Mouse (Mus musculus) liver, adult 2 months (tissue): ENCODE measurements around the gene Xrn2. TPM values are rescaled to one million over a fixed set of nuclear protein-coding genes. Genes with fewer than 3 reads are reported as not detected.

Source experiments
- DNase-seq: peaks from one replicate; pipeline ENCODE4 v3.0.0-alpha.2; 2011; ENCODE audit warnings: low read depth, low spot score; ENCODE audit errors: extremely low read depth
- H3K27ac ChIP-seq: fragments of 200-500 bp; replicated peaks from 2 replicates; pipeline ENCODE4 v1.5.1; 2012; ENCODE audit warnings: low read depth, mild to moderate bottlenecking, control low read depth, inconsistent platforms, low read length; ENCODE audit not compliant: insufficient read depth
- H3K27me3 ChIP-seq: fragments of 200-500 bp; 2 replicates; pipeline ENCODE4 v1.6.1; 2012; ENCODE audit warnings: mild to moderate bottlenecking, moderate library complexity, low read length, inconsistent platforms; ENCODE audit not compliant: control insufficient read depth, insufficient read depth
- H3K36me3 ChIP-seq: fragments of 200-500 bp; 2 replicates; pipeline ENCODE4 v1.6.1; 2012; ENCODE audit warnings: low read length, inconsistent platforms; ENCODE audit not compliant: control insufficient read depth, insufficient read depth
- H3K4me1 ChIP-seq: fragments of 200-500 bp; 2 replicates; pipeline ENCODE4 v1.6.1; 2011; ENCODE audit warnings: low read length; ENCODE audit not compliant: control insufficient read depth, insufficient read depth
- H3K4me3 ChIP-seq: fragments of 200-500 bp; 2 replicates; pipeline ENCODE4 v1.5.1; 2011; ENCODE audit warnings: low read depth, mild to moderate bottlenecking, control low read depth, low read length, moderate library complexity; ENCODE audit not compliant: insufficient read depth
- H3K79me2 ChIP-seq: fragments of 200-500 bp; 2 replicates; pipeline ENCODE4 v1.6.1; 2012; ENCODE audit warnings: inconsistent platforms, mild to moderate bottlenecking, low read length, moderate library complexity; ENCODE audit not compliant: control insufficient read depth, insufficient read depth
- H3K9ac ChIP-seq: fragments of 200-500 bp; 2 replicates; pipeline ENCODE4 v1.6.1; 2012; ENCODE audit warnings: low read depth, mild to moderate bottlenecking, control low read depth, inconsistent platforms, low read length
- CTCF ChIP-seq: fragments of 200-500 bp; IDR thresholded peaks from 2 replicates; pipeline ENCODE4 v1.5.1; 2011; ENCODE audit warnings: low read depth, low read length, control low read depth
- POLR2A ChIP-seq: fragments of 200-500 bp; IDR thresholded peaks from 2 replicates; pipeline ENCODE4 v1.6.1; 2011; ENCODE audit warnings: low read length, control low read depth; ENCODE audit not compliant: insufficient read depth; ENCODE audit errors: extremely low read depth
- WGBS: fragments of 180-500 bp; shearing (Covaris S2); methylation state at CpG from one replicate; pipeline ENCODE4 v1.1.7; 2018; 5-methylcytosine and 5-hydroxymethylcytosine counted together
- polyA plus RNA-seq: library from polyadenylated mRNA; depleted of rRNA; stranded (reverse); fragments of >200 nt; gene quantifications from 2 replicates; pipeline ENCODE4 v1.2.3, GENCODE M21; 2012
- total RNA-seq: library from RNA; depleted of rRNA; stranded (reverse); fragments of >200 nt; gene quantifications from 2 replicates; pipeline ENCODE4 v1.2.3, GENCODE M21; 2014

Xrn2 gene
- total and polyA plus RNA-seq, 2 experiments, result 14.5 to 57.9 TPM

GRCm38 (mm10) chr2:147083471-147084365, 70.9 kb downstream of the Xrn2 start:
- WGBS, result 5% methylated on average over 70 of the region's 72 CpGs
- Histone ChIP-seq H3K27me3 (peaks cover 20% of the 10 kb centered on the region), H3K36me3 (no peaks in the 10 kb centered on the region), H3K79me2 (no peaks in the 10 kb centered on the region), H3K27ac (no peak overlapping the region), H3K4me3 (no peak overlapping the region), H3K9ac (no peak overlapping the region), H3K4me1 (no peaks in the 10 kb centered on the region)
- no peak for DNase-seq
- TF ChIP-seq CTCF (no peak), POLR2A (no peak)

GRCm38 (mm10) chr2:147084366-147085071, 71.7 kb downstream of the Xrn2 start:
- Histone ChIP-seq H3K4me1 (no peaks in the 10 kb centered on the region), H3K27me3 (peaks cover 20% of the 10 kb centered on the region), H3K9ac (peak overlapping the region; percentile 29; the same call in 1 of the 2 replicates), H3K36me3 (no peaks in the 10 kb centered on the region), H3K4me3 (peak overlapping the region; percentile 39; the same call in 1 of the 2 replicates), H3K79me2 (no peaks in the 10 kb centered on the region), H3K27ac (no peak overlapping the region)
- WGBS, result 2% methylated on average over 106 of the region's 106 CpGs
- no peak for TF ChIP-seq POLR2A
- no peak for TF ChIP-seq CTCF
- no peak for DNase-seq

- H3K27ac ChIP-seq, result no peak within 1 kb of the TSS
- peak within 1 kb of the TSS; percentile 39; the same call in 1 of the 2 replicates for H3K4me3 ChIP-seq
- H3K36me3 ChIP-seq, result no peaks in the 10 kb centered on the region
- H3K79me2 ChIP-seq, result no peaks in the 10 kb centered on the region
- 1% methylated on average over 82 of the region's 82 CpGs for WGBS
- no peaks in the 10 kb centered on the region for H3K4me1 ChIP-seq
- no peak for TF ChIP-seq CTCF
- no peak for TF ChIP-seq POLR2A
- H3K27me3 ChIP-seq, result peaks cover 20% of the 10 kb centered on the region
- DNase-seq, result no peak
- H3K9ac ChIP-seq, result peak within 1 kb of the TSS; percentile 29; the same call in 1 of the 2 replicates
Measured at GRCm38 (mm10) chr2:147085072-147085870, 72.5 kb downstream of the Xrn2 start, which contains the start of gene Nkx2-4. Gene Nkx2-4 (minus strand): TSS chr2:147085445.

GRCm38 (mm10) chr2:147085937-147086336, 73.1 kb downstream of the Xrn2 start:
- H3K4me1 ChIP-seq, result no peaks in the 10 kb centered on the region
- H3K27ac ChIP-seq, result no peak overlapping the region
- H3K79me2 ChIP-seq, result no peaks in the 10 kb centered on the region
- WGBS, result 22% methylated on average over 6 of the region's 6 CpGs
- DNase-seq, result no peak
- H3K36me3 ChIP-seq, result no peaks in the 10 kb centered on the region
- no peak overlapping the region for H3K9ac ChIP-seq
- H3K4me3 ChIP-seq, result no peak overlapping the region
- TF ChIP-seq CTCF (no peak), POLR2A (no peak)
- H3K27me3 ChIP-seq, result peaks cover 20% of the 10 kb centered on the region

DNA sequence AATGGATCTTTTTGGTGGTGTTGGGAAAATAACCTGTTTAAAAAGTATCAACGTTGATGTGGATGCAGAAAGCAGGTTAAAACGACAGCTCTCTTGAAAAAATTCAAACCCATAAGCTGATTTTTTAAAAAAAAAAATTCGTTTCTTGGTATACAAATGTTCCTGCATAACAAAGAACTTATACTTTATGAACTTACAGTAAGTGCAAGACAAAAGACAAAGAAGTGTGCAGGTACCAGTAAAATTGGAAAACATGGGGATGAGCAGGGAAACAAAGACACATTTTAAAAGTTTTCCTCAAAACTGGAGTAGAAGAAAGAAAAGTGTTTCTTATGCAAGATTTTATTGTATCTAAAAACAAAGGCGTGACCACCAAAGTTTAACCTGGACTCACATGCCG, 73.6 kb downstream of the Xrn2 start:
- 29% methylated on average over 5 of the region's 5 CpGs for WGBS

More for the DNA sequence above, 73.6 kb downstream of the Xrn2 start:
- Histone ChIP-seq H3K9ac (no peak overlapping the region), H3K79me2 (no peaks in the 10 kb centered on the region), H3K27ac (no peak overlapping the region), H3K4me1 (no peaks in the 10 kb centered on the region), H3K4me3 (no peak overlapping the region), H3K27me3 (peaks cover 20% of the 10 kb centered on the region), H3K36me3 (no peaks in the 10 kb centered on the region)
- TF ChIP-seq CTCF, result no peak
- no peak for TF ChIP-seq POLR2A
- DNase-seq, result no peak
